Mouse (Mus musculus) liver, embryonic 14 days (tissue): ENCODE data around the gene Slc1a2. TPM values are rescaled to one million over a fixed set of nuclear protein-coding genes. Genes with fewer than 3 reads are reported as not detected.

Experiments
- polyA plus RNA-seq: library from polyadenylated mRNA; depleted of rRNA; stranded (reverse); fragments of >200 nt; gene quantifications from 2 replicates; pipeline ENCODE4 v1.2.3, GENCODE M21; 2012; rRNA removed

Slc1a2 gene
- 0.45 and 0.48 TPM in 2 replicates for polyA plus RNA-seq

DNA sequence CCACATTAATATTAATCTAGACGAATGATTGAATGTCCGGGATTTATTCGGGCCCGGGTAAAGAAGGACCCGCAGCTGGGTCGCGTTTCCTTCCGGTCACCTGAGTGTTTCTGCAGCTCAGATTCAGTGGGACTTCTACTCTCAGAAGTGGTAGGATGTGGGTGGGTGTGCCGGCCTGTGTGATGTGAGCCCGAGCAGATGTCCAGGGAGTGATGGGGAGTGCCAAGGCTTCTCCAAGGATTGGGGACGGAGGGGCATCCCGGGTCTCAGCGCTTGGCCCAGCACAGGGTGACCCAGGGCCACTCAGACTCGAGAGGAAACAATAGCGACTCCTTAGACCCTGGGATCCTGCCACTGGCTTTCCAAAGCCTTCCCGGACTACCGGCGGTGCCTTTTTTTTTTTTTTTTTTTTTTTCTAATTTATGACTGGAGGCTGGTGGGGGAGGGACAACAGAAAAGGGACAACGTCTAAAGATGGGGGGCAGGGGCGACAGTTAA lies at the start of gene Slc1a2:
TSS of gene Slc1a2 (plus strand) at position 497 of the 498 bp plus-strand sequence.

Other genes starting within 250 kb of the Slc1a2 start
- gene Fjx1, start 206.2 kb upstream of the Slc1a2 start, polyA plus RNA-seq: 0.39 and 0.57 TPM in 2 replicates
- 2.7 and 3.5 TPM in 2 replicates for gene Pamr1, start 108.6 kb upstream of the Slc1a2 start, polyA plus RNA-seq
- 9.1 and 11.8 TPM in 2 replicates for gene Cd44, start 243.0 kb downstream of the Slc1a2 start, polyA plus RNA-seq